Mouse (Mus musculus): ENCODE data around the gene Gm13287. TPM values are rescaled to one million over a fixed set of nuclear protein-coding genes. Genes with fewer than 3 reads are reported as not detected.
"Not testable (repeated sequence)": the region's sequence is repeated elsewhere in the genome, so short reads cannot be mapped to it uniquely, and the experiment has no call there.

Gene Gm13287
- polyA plus RNA-seq, 1 experiment from 2014 or later: not detected

DNA sequence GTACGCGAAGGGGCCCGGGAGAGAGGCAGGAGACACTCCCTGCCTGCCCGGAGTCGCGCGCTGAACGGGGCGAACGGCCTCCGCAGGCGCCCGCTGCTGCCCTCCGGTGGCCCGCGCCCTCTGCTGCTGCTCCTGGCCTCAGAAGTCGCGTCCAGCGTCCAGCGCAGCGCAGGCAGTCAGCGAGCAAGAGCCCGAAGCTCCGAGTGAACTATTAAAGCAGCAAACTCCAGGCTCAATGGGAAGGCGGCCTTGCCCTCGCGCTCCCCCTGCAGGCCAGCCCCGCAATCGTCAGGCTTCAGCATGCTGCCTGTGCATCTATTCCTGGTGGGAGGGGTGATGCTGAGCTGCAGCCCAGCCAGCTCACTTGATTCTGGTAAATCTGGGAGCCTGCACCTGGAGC lies 23.5 kb upstream of the Gm13287 start, which contains the start of gene Gm13272:
Gm13272 (plus strand) TSS at position 301 of the 400 bp plus-strand sequence.
- DNase-seq (ENCODE audit: low spot score); H3K4me3 ChIP-seq; H3K4me1 ChIP-seq; H3K27ac ChIP-seq (replicated peaks); H3K36me3 ChIP-seq; H3K27me3 ChIP-seq (ENCODE audit: low read depth, poor library complexity, severe bottlenecking); H3K9me3 ChIP-seq (replicated peaks): not testable (repeated sequence)
- WGBS: no CpG with 5 or more reads among the region's 29 CpGs

DNA sequence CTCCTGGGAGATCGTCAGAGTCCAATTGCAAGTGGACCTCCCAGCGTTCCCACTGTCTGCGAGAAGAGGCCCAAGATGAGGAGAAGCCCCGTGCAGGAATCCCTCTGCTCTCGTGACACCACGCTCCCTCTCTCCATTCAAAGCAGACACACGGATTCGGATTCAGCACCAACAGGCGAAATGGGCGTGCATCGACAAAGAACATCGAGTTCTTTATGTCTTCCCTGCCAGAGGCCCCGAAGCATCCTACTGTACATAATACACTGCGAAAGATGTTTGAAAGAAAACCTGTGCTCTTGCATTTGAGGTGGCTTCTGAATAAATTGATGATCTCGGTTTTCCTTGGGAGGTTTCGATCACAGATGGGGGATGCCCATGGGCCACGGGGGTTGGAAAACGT lies 22.7 kb upstream of the Gm13287 start:
- not testable (repeated sequence) for H3K36me3 ChIP-seq; DNase-seq (ENCODE audit: low spot score); H3K4me3 ChIP-seq; H3K4me1 ChIP-seq; H3K27me3 ChIP-seq (ENCODE audit: low read depth, poor library complexity, severe bottlenecking); H3K27ac ChIP-seq (replicated peaks); H3K9me3 ChIP-seq (replicated peaks)
- 43% methylated on average over 16 of the region's 18 CpGs for WGBS

DNA sequence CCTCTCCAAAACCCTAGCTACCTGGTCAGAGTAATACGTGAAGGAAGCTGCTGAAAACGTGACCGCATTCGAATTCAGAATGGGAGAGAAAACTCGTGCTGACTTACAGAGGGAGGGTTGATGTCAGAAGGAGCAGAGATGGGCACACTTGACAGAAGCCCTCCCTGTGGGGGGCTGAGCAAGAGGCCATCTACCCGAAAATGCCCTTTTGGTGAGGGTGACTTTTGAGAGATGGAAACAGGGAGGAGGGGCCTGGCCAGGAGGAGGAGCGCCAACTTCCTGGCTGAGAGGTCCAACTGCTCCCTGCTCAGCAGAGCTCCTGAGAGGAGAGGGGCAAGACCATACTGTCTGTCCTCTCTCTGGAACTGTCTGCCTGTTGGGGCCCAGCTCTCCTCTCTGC lies 21.2 kb upstream of the Gm13287 start, which contains the start of gene Ifnz:
Ifnz (plus strand) TSS at position 301 of the 400 bp plus-strand sequence.
- not testable (repeated sequence) for H3K27me3 ChIP-seq (ENCODE audit: low read depth, poor library complexity, severe bottlenecking); H3K27ac ChIP-seq (replicated peaks); DNase-seq (ENCODE audit: low spot score); H3K4me1 ChIP-seq; H3K9me3 ChIP-seq (replicated peaks); H3K36me3 ChIP-seq
- H3K4me3 ChIP-seq: peak within 1 kb of the TSS; percentile 35; the same call in 1 of the 2 replicates
- 28% methylated on average over 5 of the region's 7 CpGs for WGBS

DNA sequence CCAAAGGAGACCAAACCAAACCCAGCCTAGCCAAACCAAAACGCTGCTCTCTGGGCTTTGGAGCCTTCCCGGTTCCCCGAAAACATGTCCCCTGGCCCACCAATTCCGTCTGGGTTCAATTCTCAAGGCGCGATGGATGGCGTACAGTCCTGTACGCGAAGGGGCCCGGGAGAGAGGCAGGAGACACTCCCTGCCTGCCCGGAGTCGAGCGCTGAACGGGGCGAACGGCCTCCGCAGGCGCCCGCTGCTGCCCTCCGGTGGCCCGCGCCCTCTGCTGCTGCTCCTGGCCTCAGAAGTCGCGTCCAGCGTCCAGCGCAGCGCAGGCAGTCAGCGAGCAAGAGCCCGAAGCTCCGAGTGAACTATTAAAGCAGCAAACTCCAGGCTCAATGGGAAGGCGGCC lies 20.7 kb upstream of the Gm13287 start:
- 0% methylated on average over 12 of the region's 31 CpGs for WGBS

DNA sequence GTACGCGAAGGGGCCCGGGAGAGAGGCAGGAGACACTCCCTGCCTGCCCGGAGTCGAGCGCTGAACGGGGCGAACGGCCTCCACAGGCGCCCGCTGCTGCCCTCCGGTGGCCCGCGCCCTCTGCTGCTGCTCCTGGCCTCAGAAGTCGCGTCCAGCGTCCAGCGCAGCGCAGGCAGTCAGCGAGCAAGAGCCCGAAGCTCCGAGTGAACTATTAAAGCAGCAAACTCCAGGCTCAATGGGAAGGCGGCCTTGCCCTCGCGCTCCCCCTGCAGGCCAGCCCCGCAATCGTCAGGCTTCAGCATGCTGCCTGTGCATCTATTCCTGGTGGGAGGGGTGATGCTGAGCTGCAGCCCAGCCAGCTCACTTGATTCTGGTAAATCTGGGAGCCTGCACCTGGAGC lies 17.6 kb upstream of the Gm13287 start, which contains the start of gene Gm13276:
Gm13276 (plus strand) TSS at position 301 of the 400 bp plus-strand sequence.
- H3K9me3 ChIP-seq (replicated peaks); H3K4me1 ChIP-seq; H3K4me3 ChIP-seq; DNase-seq (ENCODE audit: low spot score); H3K27ac ChIP-seq (replicated peaks); H3K36me3 ChIP-seq; H3K27me3 ChIP-seq (ENCODE audit: low read depth, poor library complexity, severe bottlenecking): not testable (repeated sequence)
- no CpG with 5 or more reads among the region's 27 CpGs for WGBS

More for the DNA sequence above, 20.7 kb upstream of the Gm13287 start:
- DNase-seq (ENCODE audit: low spot score); H3K4me1 ChIP-seq; H3K27ac ChIP-seq (replicated peaks); H3K27me3 ChIP-seq (ENCODE audit: low read depth, poor library complexity, severe bottlenecking); H3K9me3 ChIP-seq (replicated peaks); H3K36me3 ChIP-seq: not testable (repeated sequence)
- peak overlapping the region; percentile 35; the same call in 1 of the 2 replicates for H3K4me3 ChIP-seq

DNA sequence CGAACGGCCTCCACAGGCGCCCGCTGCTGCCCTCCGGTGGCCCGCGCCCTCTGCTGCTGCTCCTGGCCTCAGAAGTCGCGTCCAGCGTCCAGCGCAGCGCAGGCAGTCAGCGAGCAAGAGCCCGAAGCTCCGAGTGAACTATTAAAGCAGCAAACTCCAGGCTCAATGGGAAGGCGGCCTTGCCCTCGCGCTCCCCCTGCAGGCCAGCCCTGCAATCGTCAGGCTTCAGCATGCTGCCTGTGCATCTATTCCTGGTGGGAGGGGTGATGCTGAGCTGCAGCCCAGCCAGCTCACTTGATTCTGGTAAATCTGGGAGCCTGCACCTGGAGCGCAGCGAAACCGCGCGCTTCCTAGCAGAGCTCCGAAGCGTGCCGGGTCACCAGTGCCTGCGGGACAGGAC lies 14.7 kb upstream of the Gm13287 start, which contains the start of gene Gm13277:
Gm13277 (plus strand) TSS at position 231 of the 400 bp plus-strand sequence.
- H3K27me3 ChIP-seq (ENCODE audit: low read depth, poor library complexity, severe bottlenecking); H3K4me1 ChIP-seq; DNase-seq (ENCODE audit: low spot score); H3K36me3 ChIP-seq; H3K9me3 ChIP-seq (replicated peaks); H3K4me3 ChIP-seq; H3K27ac ChIP-seq (replicated peaks): not testable (repeated sequence)
- WGBS: 0% methylated on average over 4 of the region's 28 CpGs

DNA sequence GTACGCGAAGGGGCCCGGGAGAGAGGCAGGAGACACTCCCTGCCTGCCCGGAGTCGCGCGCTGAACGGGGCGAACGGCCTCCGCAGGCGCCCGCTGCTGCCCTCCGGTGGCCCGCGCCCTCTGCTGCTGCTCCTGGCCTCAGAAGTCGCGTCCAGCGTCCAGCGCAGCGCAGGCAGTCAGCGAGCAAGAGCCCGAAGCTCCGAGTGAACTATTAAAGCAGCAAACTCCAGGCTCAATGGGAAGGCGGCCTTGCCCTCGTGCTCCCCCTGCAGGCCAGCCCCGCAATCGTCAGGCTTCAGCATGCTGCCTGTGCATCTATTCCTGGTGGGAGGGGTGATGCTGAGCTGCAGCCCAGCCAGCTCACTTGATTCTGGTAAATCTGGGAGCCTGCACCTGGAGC lies 11.8 kb upstream of the Gm13287 start, which contains the start of gene Gm13278:
Gm13278 (plus strand) TSS at position 301 of the 400 bp plus-strand sequence.
- not testable (repeated sequence) for H3K4me1 ChIP-seq; H3K9me3 ChIP-seq (replicated peaks); H3K27me3 ChIP-seq (ENCODE audit: low read depth, poor library complexity, severe bottlenecking); H3K27ac ChIP-seq (replicated peaks); H3K36me3 ChIP-seq; DNase-seq (ENCODE audit: low spot score); H3K4me3 ChIP-seq
- no CpG with 5 or more reads among the region's 28 CpGs for WGBS

DNA sequence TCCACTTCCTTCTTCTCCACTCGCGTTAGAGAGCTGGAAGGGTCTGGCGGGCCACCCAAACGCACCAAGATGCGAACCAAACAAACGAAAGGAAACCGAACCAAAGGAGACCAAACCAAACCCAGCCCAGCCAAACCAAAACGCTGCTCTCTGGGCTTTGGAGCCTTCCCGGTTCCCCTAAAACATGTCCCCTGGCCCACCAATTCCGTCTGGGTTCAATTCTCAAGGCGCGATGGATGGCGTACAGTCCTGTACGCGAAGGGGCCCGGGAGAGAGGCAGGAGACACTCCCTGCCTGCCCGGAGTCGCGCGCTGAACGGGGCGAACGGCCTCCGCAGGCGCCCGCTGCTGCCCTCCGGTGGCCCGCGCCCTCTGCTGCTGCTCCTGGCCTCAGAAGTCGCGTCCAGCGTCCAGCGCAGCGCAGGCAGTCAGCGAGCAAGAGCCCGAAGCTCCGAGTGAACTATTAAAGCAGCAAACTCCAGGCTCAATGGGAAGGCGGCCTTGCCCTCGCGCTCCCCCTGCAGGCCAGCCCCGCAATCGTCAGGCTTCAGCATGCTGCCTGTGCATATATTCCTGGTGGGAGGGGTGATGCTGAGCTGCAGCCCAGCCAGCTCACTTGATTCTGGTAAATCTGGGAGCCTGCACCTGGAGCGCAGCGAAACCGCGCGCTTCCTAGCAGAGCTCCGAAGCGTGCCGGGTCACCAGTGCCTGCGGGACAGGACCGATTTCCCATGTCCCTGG lies 8.9 kb upstream of the Gm13287 start, which contains the start of gene Gm13275:
Gm13275 (plus strand) TSS at position 552 of the 740 bp plus-strand sequence.
- not testable (repeated sequence) for H3K36me3 ChIP-seq; H3K27ac ChIP-seq (replicated peaks); DNase-seq (ENCODE audit: low spot score); H3K4me1 ChIP-seq; H3K9me3 ChIP-seq (replicated peaks); H3K27me3 ChIP-seq (ENCODE audit: low read depth, poor library complexity, severe bottlenecking); H3K4me3 ChIP-seq
- WGBS: 0% methylated on average over 19 of the region's 52 CpGs

DNA sequence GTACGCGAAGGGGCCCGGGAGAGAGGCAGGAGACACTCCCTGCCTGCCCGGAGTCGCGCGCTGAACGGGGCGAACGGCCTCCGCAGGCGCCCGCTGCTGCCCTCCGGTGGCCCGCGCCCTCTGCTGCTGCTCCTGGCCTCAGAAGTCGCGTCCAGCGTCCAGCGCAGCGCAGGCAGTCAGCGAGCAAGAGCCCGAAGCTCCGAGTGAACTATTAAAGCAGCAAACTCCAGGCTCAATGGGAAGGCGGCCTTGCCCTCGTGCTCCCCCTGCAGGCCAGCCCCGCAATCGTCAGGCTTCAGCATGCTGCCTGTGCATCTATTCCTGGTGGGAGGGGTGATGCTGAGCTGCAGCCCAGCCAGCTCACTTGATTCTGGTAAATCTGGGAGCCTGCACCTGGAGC lies 6.0 kb upstream of the Gm13287 start, which contains the start of gene Gm13279:
Gm13279 (plus strand) TSS at position 301 of the 400 bp plus-strand sequence.
- H3K36me3 ChIP-seq; DNase-seq (ENCODE audit: low spot score): not testable (repeated sequence)
- WGBS: no CpG with 5 or more reads among the region's 28 CpGs

DNA sequence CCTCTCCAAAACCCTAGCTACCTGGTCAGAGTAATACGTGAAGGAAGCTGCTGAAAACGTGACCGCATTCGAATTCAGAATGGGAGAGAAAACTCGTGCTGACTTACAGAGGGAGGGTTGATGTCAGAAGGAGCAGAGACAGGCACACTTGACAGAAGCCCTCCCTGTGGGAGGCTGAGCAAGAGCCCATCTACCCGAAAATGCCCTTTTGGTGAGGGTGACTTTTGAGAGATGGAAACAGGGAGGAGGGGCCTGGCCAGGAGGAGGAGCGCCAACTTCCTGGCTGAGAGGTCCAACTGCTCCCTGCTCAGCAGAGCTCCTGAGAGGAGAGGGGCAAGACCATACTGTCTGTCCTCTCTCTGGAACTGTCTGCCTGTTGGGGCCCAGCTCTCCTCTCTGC lies 3.7 kb upstream of the Gm13287 start, which contains the start of gene Gm13285:
Gm13285 (plus strand) TSS at position 301 of the 400 bp plus-strand sequence.
- 12% methylated on average over 5 of the region's 7 CpGs for WGBS
- not testable (repeated sequence) for H3K27me3 ChIP-seq (ENCODE audit: low read depth, poor library complexity, severe bottlenecking)

More for the DNA sequence above, 6.0 kb upstream of the Gm13287 start, which contains the start of gene Gm13279:
- H3K4me3 ChIP-seq; H3K27ac ChIP-seq (replicated peaks); H3K4me1 ChIP-seq; H3K27me3 ChIP-seq (ENCODE audit: low read depth, poor library complexity, severe bottlenecking); H3K9me3 ChIP-seq (replicated peaks): not testable (repeated sequence)

DNA sequence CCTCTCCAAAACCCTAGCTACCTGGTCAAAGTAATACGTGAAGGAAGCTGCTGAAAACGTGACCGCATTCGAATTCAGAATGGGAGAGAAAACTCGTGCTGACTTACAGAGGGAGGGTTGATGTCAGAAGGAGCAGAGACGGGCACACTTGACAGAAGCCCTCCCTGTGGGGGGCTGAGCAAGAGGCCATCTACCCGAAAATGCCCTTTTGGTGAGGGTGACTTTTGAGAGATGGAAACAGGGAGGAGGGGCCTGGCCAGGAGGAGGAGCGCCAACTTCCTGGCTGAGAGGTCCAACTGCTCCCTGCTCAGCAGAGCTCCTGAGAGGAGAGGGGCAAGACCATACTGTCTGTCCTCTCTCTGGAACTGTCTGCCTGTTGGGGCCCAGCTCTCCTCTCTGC lies 2.2 kb downstream of the Gm13287 start, which contains the start of gene Gm13288:
Gm13288 (plus strand) TSS at position 301 of the 400 bp plus-strand sequence.
- H3K4me3 ChIP-seq; H3K4me1 ChIP-seq; H3K9me3 ChIP-seq (replicated peaks); H3K36me3 ChIP-seq; DNase-seq (ENCODE audit: low spot score); H3K27ac ChIP-seq (replicated peaks): not testable (repeated sequence)
- no CpG with 5 or more reads among the region's 8 CpGs for WGBS
- peaks cover 16% of the 10 kb centered on the region for H3K27me3 ChIP-seq (ENCODE audit: low read depth, poor library complexity, severe bottlenecking)

More for the DNA sequence above, 3.7 kb upstream of the Gm13287 start, which contains the start of gene Gm13285:
- H3K27ac ChIP-seq (replicated peaks); DNase-seq (ENCODE audit: low spot score); H3K9me3 ChIP-seq (replicated peaks); H3K36me3 ChIP-seq; H3K4me1 ChIP-seq; H3K4me3 ChIP-seq: not testable (repeated sequence)

DNA sequence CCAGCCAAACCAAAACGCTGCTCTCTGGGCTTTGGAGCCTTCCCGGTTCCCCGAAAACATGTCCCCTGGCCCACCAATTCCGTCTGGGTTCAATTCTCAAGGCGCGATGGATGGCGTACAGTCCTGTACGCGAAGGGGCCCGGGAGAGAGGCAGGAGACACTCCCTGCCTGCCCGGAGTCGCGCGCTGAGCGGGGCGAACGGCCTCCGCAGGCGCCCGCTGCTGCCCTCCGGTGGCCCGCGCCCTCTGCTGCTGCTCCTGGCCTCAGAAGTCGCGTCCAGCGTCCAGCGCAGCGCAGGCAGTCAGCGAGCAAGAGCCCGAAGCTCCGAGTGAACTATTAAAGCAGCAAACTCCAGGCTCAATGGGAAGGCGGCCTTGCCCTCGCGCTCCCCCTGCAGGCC lies 2.7 kb downstream of the Gm13287 start:
- WGBS: 0% methylated on average over 8 of the region's 34 CpGs
- not testable (repeated sequence) for DNase-seq (ENCODE audit: low spot score); H3K27ac ChIP-seq (replicated peaks); H3K36me3 ChIP-seq; H3K9me3 ChIP-seq (replicated peaks); H3K4me1 ChIP-seq; H3K4me3 ChIP-seq
- H3K27me3 ChIP-seq (ENCODE audit: low read depth, poor library complexity, severe bottlenecking): peaks cover 16% of the 10 kb centered on the region

DNA sequence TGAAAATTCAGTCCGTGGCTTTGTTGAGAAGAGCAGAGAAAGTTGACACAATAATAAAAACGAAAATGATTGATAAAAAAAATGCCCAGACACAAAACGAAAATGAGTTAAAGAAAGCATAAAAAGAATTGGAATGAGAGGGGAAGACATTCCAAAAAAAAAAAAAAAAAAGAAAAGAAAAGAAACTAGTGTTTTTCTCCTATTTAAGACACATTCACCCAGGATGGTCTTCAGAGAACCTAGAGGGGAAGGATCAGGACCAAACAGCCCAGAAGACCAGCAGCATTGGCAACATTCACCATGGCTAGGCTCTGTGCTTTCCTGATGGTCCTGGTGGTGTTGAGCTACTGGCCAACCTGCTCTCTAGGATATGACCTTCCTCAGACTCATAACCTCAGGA lies 12.9 kb downstream of the Gm13287 start, which contains the start of gene Ifna7:
Ifna7 (plus strand) TSS at position 301 of the 400 bp plus-strand sequence.
- H3K4me3 ChIP-seq: no peak within 1 kb of the TSS
- WGBS: 64% methylated on average over 3 of the region's 3 CpGs
- no peaks in the 10 kb centered on the region for H3K4me1 ChIP-seq
- no peak for DNase-seq (ENCODE audit: low spot score)
- H3K27me3 ChIP-seq (ENCODE audit: low read depth, poor library complexity, severe bottlenecking): no peaks in the 10 kb centered on the region
- no peaks in the 10 kb centered on the region for H3K9me3 ChIP-seq (replicated peaks)
- no peak within 1 kb of the TSS for H3K27ac ChIP-seq (replicated peaks)
- no peaks in the 10 kb centered on the region for H3K36me3 ChIP-seq
